Mouse (Mus musculus): ENCODE data around the gene Ccl26. TPM values are rescaled to one million over a fixed set of nuclear protein-coding genes. Genes with fewer than 3 reads are reported as not detected.

Gene Ccl26
- total RNA-seq, 2 experiments from 2014 or later = not detected

GRCm38 (mm10) chr5:135544032-135544558, 19.3 kb downstream of the Ccl26 start:
- peak in 1 of 2 experiments; percentile 27 for DNase-seq (ENCODE audit: low spot score in 2 of 2)

GRCm38 (mm10) chr5:135537794-135538214, 25.6 kb downstream of the Ccl26 start:
- DNase-seq (ENCODE audit: low spot score in 2 of 2) = no peak

GRCm38 (mm10) chr5:135537326-135537725, 26.0 kb downstream of the Ccl26 start:
- DNase-seq (ENCODE audit: low spot score in 2 of 2) = no peak

GRCm38 (mm10) chr5:135535867-135536266, 27.5 kb downstream of the Ccl26 start:
- DNase-seq (ENCODE audit: low spot score in 2 of 2) = no peak

- no peak for DNase-seq (ENCODE audit: low spot score in 2 of 2)
These were observed 29.9 kb downstream of the Ccl26 start for GRCm38 (mm10) chr5:135533431-135533830.

GRCm38 (mm10) chr5:135531306-135531845, 32.0 kb downstream of the Ccl26 start:
- DNase-seq (ENCODE audit: low spot score in 2 of 2) = no peak

GRCm38 (mm10) chr5:135529964-135530363, 33.4 kb downstream of the Ccl26 start:
- no peak for DNase-seq (ENCODE audit: low spot score in 2 of 2)

GRCm38 (mm10) chr5:135529310-135529709, 34.1 kb downstream of the Ccl26 start:
- DNase-seq (ENCODE audit: low spot score in 2 of 2) = no peak

- DNase-seq (ENCODE audit: low spot score in 2 of 2) = no peak
These were observed 35.4 kb downstream of the Ccl26 start for GRCm38 (mm10) chr5:135527986-135528385.

GRCm38 (mm10) chr5:135524660-135525560, 38.5 kb downstream of the Ccl26 start:
- no peak for DNase-seq (ENCODE audit: low spot score in 2 of 2)

GRCm38 (mm10) chr5:135524087-135524486, 39.3 kb downstream of the Ccl26 start:
- no peak for DNase-seq (ENCODE audit: low spot score in 2 of 2)

- no peak for DNase-seq (ENCODE audit: low spot score in 2 of 2)
These were observed 41.2 kb downstream of the Ccl26 start for GRCm38 (mm10) chr5:135522111-135522722.

- no peak for DNase-seq (ENCODE audit: low spot score in 2 of 2)
These were observed 46.0 kb downstream of the Ccl26 start for GRCm38 (mm10) chr5:135517348-135517883.

- DNase-seq (ENCODE audit: low spot score in 2 of 2) = no peak
These were observed 50.2 kb downstream of the Ccl26 start for GRCm38 (mm10) chr5:135513131-135513530.

GRCm38 (mm10) chr5:135511105-135511504, 52.3 kb downstream of the Ccl26 start:
- DNase-seq (ENCODE audit: low spot score in 2 of 2) = no peak

Other genes starting within 250 kb of the Ccl26 start
- under 1 TPM in 1 of 2 experiments, not detected in 1; 0.72 TPM for gene Fkbp6, start 213.5 kb downstream of the Ccl26 start, total RNA-seq (2021)
- not detected for gene Trim50, start 210.3 kb downstream of the Ccl26 start, total RNA-seq (2021)
- 10 to 100 TPM; 21.4 to 24.1 TPM for gene Nsun5, start 193.6 kb downstream of the Ccl26 start, total RNA-seq (2021)
- 10 to 100 TPM; 49.7 to 51.5 TPM for gene Pom121, start 169.0 kb downstream of the Ccl26 start, total RNA-seq (2021)
- 10 to 100 TPM; 34.6 to 34.8 TPM for gene Hip1, start 18.4 kb downstream of the Ccl26 start, total RNA-seq (2021)
- gene Ccl24, start 9.5 kb upstream of the Ccl26 start, total RNA-seq (2021) = under 1 TPM in 1 of 2 experiments, not detected in 1; 0.67 TPM
- gene Rhbdd2, start 69.0 kb upstream of the Ccl26 start, total RNA-seq (2021) = 10 to 100 TPM; 83.2 to 83.9 TPM
- 100 to 1,000 TPM; 102 to 109 TPM for gene Por, start 106.5 kb upstream of the Ccl26 start, total RNA-seq (2021)
- gene Tmem120a, start 180.9 kb upstream of the Ccl26 start, total RNA-seq (2021) = 10 to 100 TPM; 16.0 to 18.1 TPM
- gene Styxl1, start 214.8 kb upstream of the Ccl26 start, total RNA-seq (2021) = not detected
- gene Mdh2, start 214.9 kb upstream of the Ccl26 start, total RNA-seq (2021) = 100 to 1,000 TPM; 398 to 413 TPM
- gene Srrm3, start 243.3 kb upstream of the Ccl26 start, total RNA-seq (2021) = 10 to 100 TPM; 75.2 to 77.7 TPM

All from layer of hippocampus, adult 18-20 months (tissue).